Mouse (Mus musculus): ENCODE results near the gene Sorl1.

- TF ChIP-seq CTCF (conservative IDR thresholded peaks at IDR 0.05; ENCODE audit: low read length) (no peak), NANOG (IDR thresholded peaks at IDR 0.05; ENCODE audit: borderline replicate concordance, low read length) (no peak)
Measured at GRCm38 (mm10) chr9:42065756-42066155, 58.3 kb downstream of the Sorl1 start.
